Mouse (Mus musculus): Measurements from ENCODE around the gene Mcoln1.

DNA sequence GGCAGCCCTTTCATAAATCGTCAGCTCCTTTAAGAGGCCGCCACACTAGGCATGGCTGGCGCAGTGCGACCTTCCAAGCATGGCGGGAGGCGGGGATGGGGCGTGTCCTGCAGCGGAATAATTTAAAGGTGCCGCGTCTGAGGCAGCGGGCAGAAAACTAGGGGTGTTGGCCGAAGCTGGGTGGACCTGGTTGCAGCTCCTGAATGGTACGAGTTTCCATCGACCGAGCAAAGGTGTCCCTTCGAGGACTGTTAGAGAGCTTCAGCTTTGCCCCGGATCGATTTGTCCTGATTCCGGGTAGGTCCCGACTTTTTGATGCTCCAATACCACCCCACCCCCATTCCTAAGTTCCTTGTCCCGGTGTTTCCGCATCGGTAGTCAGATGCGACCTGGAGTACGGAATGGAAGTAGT lies 15.0 kb downstream of the Mcoln1 start, which contains the start of gene Pnpla6:
- TF ChIP-seq MAFK (IDR thresholded peaks at IDR 0.05; ENCODE audit: insufficient read depth, low read depth, low read length) (no peak), ZC3H11A (IDR thresholded peaks at IDR 0.05; ENCODE audit: borderline replicate concordance, low read depth, low read length) (no peak)
